Mouse (Mus musculus) megakaryocyte, embryonic 14.5 days (primary cell): ENCODE measurements around the gene Scn2a. TPM values are rescaled to one million over a fixed set of nuclear protein-coding genes. Genes with fewer than 3 reads are reported as not detected.
A peak's percentile ranks its signal among the peaks of the same experiment; 100 is the strongest.

ENCODE experiments used
- H3K27me3 ChIP-seq: replicated peaks from 2 replicates; pipeline ENCODE3; 2012; ENCODE audit warnings: inconsistent platforms
- H3K36me3 ChIP-seq: replicated peaks from 2 replicates; pipeline ENCODE3; 2012; ENCODE audit warnings: low read length, inconsistent platforms, mixed read lengths
- H3K4me1 ChIP-seq: 2 replicates; pipeline ENCODE4 v1.6.1; 2012; ENCODE audit warnings: inconsistent platforms
- H3K4me3 ChIP-seq: replicated peaks from 2 replicates; pipeline ENCODE3; 2012; ENCODE audit warnings: moderate library complexity, mild to moderate bottlenecking, inconsistent platforms
- H3K9me3 ChIP-seq: 2 replicates; pipeline ENCODE4 v1.6.1; 2012; ENCODE audit warnings: inconsistent platforms
- FLI1 ChIP-seq: IDR thresholded peaks from 2 replicates; pipeline ENCODE4 v1.6.1; 2012; ENCODE audit warnings: low read length, inconsistent platforms, mixed read lengths
- GATA1 ChIP-seq: IDR thresholded peaks from 3 replicates; pipeline ENCODE4 v1.6.1; 2012; ENCODE audit warnings: mixed read lengths, low read length, inconsistent platforms, borderline replicate concordance
- polyA plus RNA-seq: library from polyadenylated mRNA; stranded (reverse); fragments of >175 nt; gene quantifications from 2 replicates; pipeline ENCODE4 v1.2.3, GENCODE M21; 2012; ENCODE audit warnings: low replicate concordance; ENCODE audit not compliant: insufficient read depth

Scn2a gene
- polyA plus RNA-seq, 1 experiment, result not detected

GRCm38 (mm10) chr2:65663892-65664291 lies 43.3 kb downstream of the Scn2a start:
- Histone ChIP-seq H3K27me3 (no peaks in the 10 kb centered on the region), H3K9me3 (no peaks in the 10 kb centered on the region), H3K4me1 (no peaks in the 10 kb centered on the region), H3K36me3 (no peaks in the 10 kb centered on the region), H3K4me3 (no peak overlapping the region)
- TF ChIP-seq GATA1, result no peak
- TF ChIP-seq FLI1, result no peak

- Histone ChIP-seq H3K27me3 (no peaks in the 10 kb centered on the region), H3K4me1 (no peaks in the 10 kb centered on the region), H3K9me3 (no peaks in the 10 kb centered on the region), H3K4me3 (no peak overlapping the region), H3K36me3 (no peaks in the 10 kb centered on the region)
- TF ChIP-seq GATA1 (no peak), FLI1 (no peak)
Observed at GRCm38 (mm10) chr2:65664481-65664880, 43.9 kb downstream of the Scn2a start.

- Histone ChIP-seq H3K9me3 (no peaks in the 10 kb centered on the region), H3K4me3 (no peak overlapping the region), H3K27me3 (no peaks in the 10 kb centered on the region), H3K4me1 (no peaks in the 10 kb centered on the region), H3K36me3 (no peaks in the 10 kb centered on the region)
- TF ChIP-seq FLI1 (no peak), GATA1 (no peak)
Observed at GRCm38 (mm10) chr2:65665180-65665579, 44.6 kb downstream of the Scn2a start.

GRCm38 (mm10) chr2:65667590-65668436 lies 47.2 kb downstream of the Scn2a start:
- Histone ChIP-seq H3K4me3 (peak overlapping the region; percentile 83), H3K9me3 (no peaks in the 10 kb centered on the region), H3K36me3 (no peaks in the 10 kb centered on the region), H3K4me1 (no peaks in the 10 kb centered on the region), H3K27me3 (no peaks in the 10 kb centered on the region)
- TF ChIP-seq GATA1 (no peak), FLI1 (no peak)

- Histone ChIP-seq H3K4me1 (no peaks in the 10 kb centered on the region), H3K4me3 (peak overlapping the region; percentile 83), H3K27me3 (no peaks in the 10 kb centered on the region), H3K9me3 (no peaks in the 10 kb centered on the region), H3K36me3 (no peaks in the 10 kb centered on the region)
- TF ChIP-seq FLI1 (no peak), GATA1 (no peak)
Observed at GRCm38 (mm10) chr2:65668437-65669135, 48.0 kb downstream of the Scn2a start.

- Histone ChIP-seq H3K27me3 (no peaks in the 10 kb centered on the region), H3K4me3 (no peak overlapping the region), H3K9me3 (no peaks in the 10 kb centered on the region), H3K4me1 (no peaks in the 10 kb centered on the region), H3K36me3 (no peaks in the 10 kb centered on the region)
- no peak for TF ChIP-seq FLI1
- TF ChIP-seq GATA1, result no peak
Observed at GRCm38 (mm10) chr2:65669561-65669960, 49.0 kb downstream of the Scn2a start.

GRCm38 (mm10) chr2:65670153-65670817 lies 49.7 kb downstream of the Scn2a start:
- no peak overlapping the region for H3K4me3 ChIP-seq
- no peaks in the 10 kb centered on the region for H3K4me1 ChIP-seq
- no peaks in the 10 kb centered on the region for H3K36me3 ChIP-seq
- TF ChIP-seq FLI1 (no peak), GATA1 (no peak)
- no peaks in the 10 kb centered on the region for H3K27me3 ChIP-seq
- no peaks in the 10 kb centered on the region for H3K9me3 ChIP-seq

GRCm38 (mm10) chr2:65679621-65680020 lies 59.0 kb downstream of the Scn2a start:
- Histone ChIP-seq H3K4me1 (no peaks in the 10 kb centered on the region), H3K27me3 (no peaks in the 10 kb centered on the region), H3K36me3 (no peaks in the 10 kb centered on the region), H3K9me3 (no peaks in the 10 kb centered on the region), H3K4me3 (no peak overlapping the region)
- TF ChIP-seq GATA1 (no peak), FLI1 (no peak)

GRCm38 (mm10) chr2:65685151-65685550 lies 64.6 kb downstream of the Scn2a start:
- Histone ChIP-seq H3K27me3 (no peaks in the 10 kb centered on the region), H3K36me3 (no peaks in the 10 kb centered on the region), H3K4me3 (no peak overlapping the region), H3K9me3 (0 out of 2 replicates have a peak, but pooled peaks cover 3% of the 10 kb centered on the region), H3K4me1 (no peaks in the 10 kb centered on the region)
- TF ChIP-seq FLI1, result no peak
- TF ChIP-seq GATA1, result no peak

- Histone ChIP-seq H3K9me3 (peaks cover 8% of the 10 kb centered on the region; the same call in 1 of the 2 replicates), H3K27me3 (no peaks in the 10 kb centered on the region), H3K4me1 (no peaks in the 10 kb centered on the region), H3K36me3 (no peaks in the 10 kb centered on the region), H3K4me3 (no peak overlapping the region)
- TF ChIP-seq GATA1 (no peak), FLI1 (no peak)
Observed at GRCm38 (mm10) chr2:65690456-65691184, 70.0 kb downstream of the Scn2a start.
